Mouse (Mus musculus) sigmoid colon, adult 10 weeks (tissue): ENCODE measurements around the gene Grip1. TPM values are rescaled to one million over a fixed set of nuclear protein-coding genes. Genes with fewer than 3 reads are reported as not detected.

Experiments
- polyA plus RNA-seq: library from polyadenylated mRNA; stranded (reverse); fragments of 350-450 nt; fragmentation: Illumina TruSeq; extraction: RNeasy Lipid Tissue Mini Kit (QIAGEN cat#74804); gene quantifications from one replicate; pipeline ENCODE4 v1.2.3, GENCODE M21; 2014; ENCODE audit warnings: low read depth, low replicate concordance

Grip1 gene
- 0.73 TPM for polyA plus RNA-seq

GRCm38 (mm10) chr10:119453431-119454105 lies at the start of gene Grip1:
TSS of gene Grip1 (plus strand) at chr10:119453830.

GRCm38 (mm10) chr10:120112507-120113396 lies 659.1 kb downstream of the Grip1 start, which contains the start of gene Helb:
TSS of gene Helb (minus strand) at chr10:120112987.

Other genes with a start within 250 kb of the Grip1 start
- 45.4 TPM for gene Cand1, start 213.8 kb upstream of the Grip1 start, polyA plus RNA-seq